Mouse (Mus musculus) limb, embryonic 14.5 days (tissue): Measurements from ENCODE around the gene St3gal3. TPM values are rescaled to one million over a fixed set of nuclear protein-coding genes. Genes with fewer than 3 reads are reported as not detected.

Experiments
- ATAC-seq: fragments of 200-750 bp; cut with Nextera tagmentation; 2 replicates; pipeline ENCODE4 v1.8.0; 2017; ENCODE audit warnings: low read depth, moderate number of reproducible peaks, moderate TSS enrichment; ENCODE audit not compliant: low FRiP score
- DNase-seq: peaks from one replicate; pipeline ENCODE4 v3.0.0-alpha.2; 2015; ENCODE audit warnings: low spot score
- H3K27ac ChIP-seq: fragments of 300-500 bp; sonication (generic); replicated peaks from 2 replicates; pipeline ENCODE4 v1.5.1; 2014; ENCODE audit warnings: low read depth, mild to moderate bottlenecking, low read length, moderate library complexity, mixed read lengths
- H3K27me3 ChIP-seq: fragments of 300-500 bp; sonication (generic); 2 replicates; pipeline ENCODE4 v1.6.1; 2014; ENCODE audit warnings: low read length, mixed read lengths; ENCODE audit not compliant: control insufficient read depth, insufficient read depth
- H3K36me3 ChIP-seq: fragments of 300-500 bp; sonication (generic); 2 replicates; pipeline ENCODE4 v1.6.1; 2014; ENCODE audit warnings: mild to moderate bottlenecking, low read length, moderate library complexity, mixed read lengths; ENCODE audit not compliant: control insufficient read depth, insufficient read depth
- H3K4me1 ChIP-seq: fragments of 300-500 bp; sonication (generic); 2 replicates; pipeline ENCODE4 v1.6.1; 2014; ENCODE audit warnings: antibody characterized with exemption, low read length, mixed read lengths; ENCODE audit not compliant: control insufficient read depth, insufficient read depth
- H3K4me2 ChIP-seq: fragments of 300-500 bp; sonication (generic); replicated peaks from 2 replicates; pipeline ENCODE4 v1.6.1; 2014; ENCODE audit warnings: low read depth, mild to moderate bottlenecking, low read length, moderate library complexity; ENCODE audit not compliant: severe bottlenecking
- H3K4me3 ChIP-seq: fragments of 300-500 bp; sonication (generic); replicated peaks from 2 replicates; pipeline ENCODE4 v1.5.1; 2014; ENCODE audit warnings: low read length
- H3K9ac ChIP-seq: fragments of 300-500 bp; sonication (generic); 2 replicates; pipeline ENCODE4 v1.6.1; 2014; ENCODE audit warnings: mild to moderate bottlenecking, low read depth, low read length, moderate library complexity; ENCODE audit not compliant: severe bottlenecking
- H3K9me3 ChIP-seq: fragments of 300-500 bp; sonication (generic); 2 replicates; pipeline ENCODE4 v1.6.1; 2016; ENCODE audit warnings: low read length; ENCODE audit not compliant: control insufficient read depth
- POLR2A ChIP-seq: fragments of 200-500 bp; IDR thresholded peaks from 2 replicates; pipeline ENCODE4 v1.8.0; 2012; ENCODE audit warnings: inconsistent platforms, mild to moderate bottlenecking, moderate library complexity, borderline replicate concordance; ENCODE audit not compliant: insufficient read depth, insufficient read length; ENCODE audit errors: extremely low read depth
- WGBS: fragments of 180-500 bp; shearing (Covaris S2); extraction: QIAGEN DNeasy Blood & Tissue Kit; methylation state at CpG from one replicate; pipeline ENCODE4 v1.1.7; 2014; 5-methylcytosine and 5-hydroxymethylcytosine counted together
- polyA plus RNA-seq, 2 experiments: library from polyadenylated mRNA; depleted of rRNA in 1 of 2; stranded (reverse) in 1 of 2; unstranded in 1 of 2; fragments of >200 nt; fragmentation: Nextera tagmentation in 1 of 2; extraction: Ambion mirVana in 1 of 2; gene quantifications; 2 replicates each; pipeline versions ENCODE4 v1.2.1 to v1.2.3; 2012 to 2014

St3gal3 gene
- polyA plus RNA-seq, 2 experiments = 5.4 to 26.1 TPM

GRCm38 (mm10) chr4:118089939-118090338 is 44.8 kb downstream of the St3gal3 start:
- H3K9me3 ChIP-seq = no peaks in the 10 kb centered on the region
- no peak overlapping the region for H3K9ac ChIP-seq
- no peak overlapping the region for H3K4me2 ChIP-seq
- WGBS = 53% methylated on average over 9 of the region's 9 CpGs
- no peaks in the 10 kb centered on the region for H3K27me3 ChIP-seq
- no peaks in the 10 kb centered on the region for H3K36me3 ChIP-seq
- no peak overlapping the region for H3K27ac ChIP-seq
- DNase-seq (no peak), ATAC-seq (no peak)
- no peak for TF ChIP-seq POLR2A
- H3K4me1 ChIP-seq = 0 out of 2 replicates have a peak, but pooled peaks cover 2% of the 10 kb centered on the region
- H3K4me3 ChIP-seq = no peak overlapping the region

GRCm38 (mm10) chr4:118088771-118089170 is 45.9 kb downstream of the St3gal3 start:
- H3K27ac ChIP-seq = no peak overlapping the region
- H3K4me1 ChIP-seq = 0 out of 2 replicates have a peak, but pooled peaks cover 3% of the 10 kb centered on the region
- WGBS = 75% methylated on average over 2 of the region's 2 CpGs
- no peak overlapping the region for H3K4me2 ChIP-seq
- ATAC-seq (no peak), DNase-seq (no peak)
- no peak for TF ChIP-seq POLR2A
- H3K9me3 ChIP-seq = no peaks in the 10 kb centered on the region
- H3K9ac ChIP-seq = no peak overlapping the region
- H3K4me3 ChIP-seq = no peak overlapping the region
- no peaks in the 10 kb centered on the region for H3K36me3 ChIP-seq
- H3K27me3 ChIP-seq = no peaks in the 10 kb centered on the region

GRCm38 (mm10) chr4:118085025-118085424 is 49.7 kb downstream of the St3gal3 start:
- Histone ChIP-seq H3K36me3 (no peaks in the 10 kb centered on the region), H3K9me3 (no peaks in the 10 kb centered on the region), H3K9ac (no peak overlapping the region), H3K4me3 (no peak overlapping the region), H3K27me3 (no peaks in the 10 kb centered on the region), H3K4me2 (no peak overlapping the region), H3K4me1 (0 out of 2 replicates have a peak, but pooled peaks cover 7% of the 10 kb centered on the region), H3K27ac (no peak overlapping the region)
- DNase-seq (peak; percentile 31), ATAC-seq (no peak)
- TF ChIP-seq POLR2A = no peak
- 50% methylated on average over 4 of the region's 4 CpGs for WGBS

- Histone ChIP-seq H3K27me3 (no peaks in the 10 kb centered on the region), H3K4me2 (no peak overlapping the region), H3K9ac (no peak overlapping the region), H3K4me3 (no peak overlapping the region), H3K4me1 (peaks cover 12% of the 10 kb centered on the region; the same call in 1 of the 2 replicates), H3K9me3 (no peaks in the 10 kb centered on the region), H3K36me3 (no peaks in the 10 kb centered on the region), H3K27ac (no peak overlapping the region)
- no peak for TF ChIP-seq POLR2A
- peak; percentile 95 for DNase-seq
- peak; percentile 85 for ATAC-seq
- 34% methylated on average over 14 of the region's 14 CpGs for WGBS
Observed at GRCm38 (mm10) chr4:118083217-118083951, 51.3 kb downstream of the St3gal3 start.

- WGBS = 87% methylated on average over 18 of the region's 18 CpGs
- H3K9me3 ChIP-seq = no peaks in the 10 kb centered on the region
- peaks cover 21% of the 10 kb centered on the region for H3K4me1 ChIP-seq
- no peak for TF ChIP-seq POLR2A
- ATAC-seq (no peak), DNase-seq (no peak)
- no peak overlapping the region for H3K9ac ChIP-seq
- H3K27me3 ChIP-seq = no peaks in the 10 kb centered on the region
- no peak overlapping the region for H3K4me2 ChIP-seq
- no peak overlapping the region for H3K4me3 ChIP-seq
- no peak overlapping the region for H3K27ac ChIP-seq
- H3K36me3 ChIP-seq = no peaks in the 10 kb centered on the region
Observed at GRCm38 (mm10) chr4:118081608-118082331, 52.9 kb downstream of the St3gal3 start.
